Mouse (Mus musculus) forebrain, embryonic 12.5 days (tissue): ENCODE data around the gene Fam149b. TPM values are rescaled to one million over a fixed set of nuclear protein-coding genes. Genes with fewer than 3 reads are reported as not detected.

Experiments
- ATAC-seq: fragments of 200-750 bp; cut with Nextera tagmentation; 2 replicates; pipeline ENCODE4 v1.8.0; 2017; ENCODE audit warnings: moderate TSS enrichment; ENCODE audit not compliant: low FRiP score
- H3K27ac ChIP-seq: fragments of 300-500 bp; sonication (generic); 2 replicates; pipeline ENCODE4 v1.5.1; 2016; ENCODE audit warnings: mild to moderate bottlenecking
- H3K27me3 ChIP-seq: fragments of 300-500 bp; sonication (generic); 2 replicates; pipeline ENCODE4 v1.6.1; 2016; ENCODE audit warnings: mild to moderate bottlenecking
- H3K36me3 ChIP-seq: fragments of 300-500 bp; sonication (generic); replicated peaks from 2 replicates; pipeline ENCODE4 v1.6.1; 2016; ENCODE audit warnings: mild to moderate bottlenecking
- H3K4me1 ChIP-seq: fragments of 300-500 bp; sonication (generic); 2 replicates; pipeline ENCODE4 v1.6.1; 2016
- H3K4me2 ChIP-seq: fragments of 300-500 bp; sonication (generic); 2 replicates; pipeline ENCODE4 v1.6.1; 2016; ENCODE audit warnings: mild to moderate bottlenecking, moderate library complexity
- H3K4me3 ChIP-seq: fragments of 300-500 bp; sonication (generic); replicated peaks from 2 replicates; pipeline ENCODE4 v1.5.1; 2016; ENCODE audit warnings: mild to moderate bottlenecking
- H3K9ac ChIP-seq: fragments of 300-500 bp; sonication (generic); 2 replicates; pipeline ENCODE4 v1.6.1; 2016; ENCODE audit warnings: mild to moderate bottlenecking
- H3K9me3 ChIP-seq: fragments of 300-500 bp; sonication (generic); 2 replicates; pipeline ENCODE4 v1.6.1; 2016
- WGBS: fragments of 180-500 bp; shearing (Covaris S2); methylation state at CpG from one replicate; pipeline ENCODE4 v1.1.7; 2016; 5-methylcytosine and 5-hydroxymethylcytosine counted together
- polyA plus RNA-seq: library from polyadenylated mRNA; unstranded; fragments of >200 nt; fragmentation: Nextera tagmentation; extraction: Ambion mirVana; gene quantifications from 2 replicates; pipeline ENCODE4 v1.2.1, GENCODE M21; 2016

Gene Fam149b
- polyA plus RNA-seq, 1 experiment from 2014 or later, result 53.0 TPM

- no peak overlapping the region for H3K27ac ChIP-seq
- H3K9me3 ChIP-seq, result no peaks in the 10 kb centered on the region
- no peaks in the 10 kb centered on the region for H3K36me3 ChIP-seq
- H3K4me1 ChIP-seq, result peaks cover 11% of the 10 kb centered on the region
- no peak overlapping the region for H3K4me2 ChIP-seq
- H3K27me3 ChIP-seq, result no peaks in the 10 kb centered on the region
- H3K4me3 ChIP-seq, result no peak overlapping the region
- H3K9ac ChIP-seq, result no peak overlapping the region
- no peak for ATAC-seq
- 90% methylated on average over 9 of the region's 9 CpGs for WGBS
Observed at GRCm38 (mm10) chr14:20397220-20397619, 49.3 kb downstream of the Fam149b start.

- WGBS, result 51% methylated on average over 4 of the region's 4 CpGs
- no peaks in the 10 kb centered on the region for H3K36me3 ChIP-seq
- no peak for ATAC-seq
Observed at GRCm38 (mm10) chr14:20398864-20399263, 50.9 kb downstream of the Fam149b start.

GRCm38 (mm10) chr14:20400071-20400470 is 52.1 kb downstream of the Fam149b start:
- Histone ChIP-seq H3K27ac (no peak overlapping the region), H3K4me1 (no peaks in the 10 kb centered on the region), H3K9me3 (no peaks in the 10 kb centered on the region), H3K36me3 (no peaks in the 10 kb centered on the region), H3K4me3 (no peak overlapping the region), H3K27me3 (no peaks in the 10 kb centered on the region), H3K4me2 (no peak overlapping the region), H3K9ac (no peak overlapping the region)
- WGBS, result 71% methylated on average over 1 of the region's 1 CpGs
- ATAC-seq, result no peak

More at GRCm38 (mm10) chr14:20398864-20399263, 50.9 kb downstream of the Fam149b start:
- Histone ChIP-seq H3K4me3 (no peak overlapping the region), H3K27ac (no peak overlapping the region), H3K4me1 (peaks cover 5% of the 10 kb centered on the region), H3K27me3 (no peaks in the 10 kb centered on the region), H3K9me3 (no peaks in the 10 kb centered on the region), H3K9ac (no peak overlapping the region), H3K4me2 (no peak overlapping the region)

- H3K9ac ChIP-seq, result no peak overlapping the region
- no peak for ATAC-seq
- no peaks in the 10 kb centered on the region for H3K9me3 ChIP-seq
- no peaks in the 10 kb centered on the region for H3K27me3 ChIP-seq
- H3K4me3 ChIP-seq, result no peak overlapping the region
- no peaks in the 10 kb centered on the region for H3K36me3 ChIP-seq
- 83% methylated on average over 7 of the region's 7 CpGs for WGBS
- peaks cover 4% of the 10 kb centered on the region; the same call in 1 of the 2 replicates for H3K4me1 ChIP-seq
- H3K27ac ChIP-seq, result no peak overlapping the region
- H3K4me2 ChIP-seq, result no peak overlapping the region
Observed at GRCm38 (mm10) chr14:20422257-20422656, 74.3 kb downstream of the Fam149b start.

GRCm38 (mm10) chr14:20423046-20423445 is 75.1 kb downstream of the Fam149b start:
- no peak for ATAC-seq
- H3K4me2 ChIP-seq, result no peak overlapping the region
- 91% methylated on average over 6 of the region's 6 CpGs for WGBS

GRCm38 (mm10) chr14:20428593-20428992 is 80.6 kb downstream of the Fam149b start:
- H3K27me3 ChIP-seq, result no peaks in the 10 kb centered on the region
- ATAC-seq, result no peak
- H3K27ac ChIP-seq, result no peak overlapping the region
- H3K4me2 ChIP-seq, result no peak overlapping the region
- WGBS, result 43% methylated on average over 1 of the region's 1 CpGs
- no peaks in the 10 kb centered on the region for H3K36me3 ChIP-seq
- no peak overlapping the region for H3K4me3 ChIP-seq
- peaks cover 4% of the 10 kb centered on the region; the same call in 1 of the 2 replicates for H3K4me1 ChIP-seq
- no peaks in the 10 kb centered on the region for H3K9me3 ChIP-seq
- H3K9ac ChIP-seq, result no peak overlapping the region

More at GRCm38 (mm10) chr14:20423046-20423445, 75.1 kb downstream of the Fam149b start:
- Histone ChIP-seq H3K4me3 (no peak overlapping the region), H3K27me3 (no peaks in the 10 kb centered on the region), H3K27ac (no peak overlapping the region), H3K36me3 (no peaks in the 10 kb centered on the region), H3K9me3 (no peaks in the 10 kb centered on the region), H3K4me1 (peaks cover 4% of the 10 kb centered on the region; the same call in 1 of the 2 replicates), H3K9ac (no peak overlapping the region)

GRCm38 (mm10) chr14:20429833-20430232 is 81.9 kb downstream of the Fam149b start:
- no peak overlapping the region for H3K4me3 ChIP-seq
- H3K9me3 ChIP-seq, result no peaks in the 10 kb centered on the region
- WGBS, result 70% methylated on average over 1 of the region's 1 CpGs
- no peak overlapping the region for H3K27ac ChIP-seq
- no peak for ATAC-seq
- H3K9ac ChIP-seq, result no peak overlapping the region
- H3K27me3 ChIP-seq, result no peaks in the 10 kb centered on the region
- H3K36me3 ChIP-seq, result no peaks in the 10 kb centered on the region
- peaks cover 4% of the 10 kb centered on the region; the same call in 1 of the 2 replicates for H3K4me1 ChIP-seq
- H3K4me2 ChIP-seq, result no peak overlapping the region

- Histone ChIP-seq H3K27ac (no peak overlapping the region), H3K9me3 (no peaks in the 10 kb centered on the region), H3K27me3 (no peaks in the 10 kb centered on the region)
Observed at GRCm38 (mm10) chr14:20431726-20432125, 83.8 kb downstream of the Fam149b start.

GRCm38 (mm10) chr14:20432420-20432819 is 84.5 kb downstream of the Fam149b start:
- Histone ChIP-seq H3K4me3 (no peak overlapping the region), H3K27ac (no peak overlapping the region), H3K4me1 (no peaks in the 10 kb centered on the region), H3K9me3 (no peaks in the 10 kb centered on the region), H3K36me3 (no peaks in the 10 kb centered on the region), H3K4me2 (no peak overlapping the region), H3K9ac (no peak overlapping the region), H3K27me3 (no peaks in the 10 kb centered on the region)
- 87% methylated on average over 4 of the region's 4 CpGs for WGBS
- no peak for ATAC-seq

More at GRCm38 (mm10) chr14:20431726-20432125, 83.8 kb downstream of the Fam149b start:
- ATAC-seq, result no peak
- 82% methylated on average over 6 of the region's 6 CpGs for WGBS
- Histone ChIP-seq H3K4me1 (no peaks in the 10 kb centered on the region), H3K9ac (no peak overlapping the region), H3K36me3 (no peaks in the 10 kb centered on the region), H3K4me2 (no peak overlapping the region), H3K4me3 (no peak overlapping the region)

Other genes with a start within 250 kb of the Fam149b start
- gene Saysd1, start 209.6 kb upstream of the Fam149b start, polyA plus RNA-seq, result 10.5 and 11.0 TPM in 2 replicates
- gene Kcnk5, start 166.4 kb upstream of the Fam149b start, polyA plus RNA-seq, result 12.5 and 13.8 TPM in 2 replicates
- gene Kcnk16, start 79.0 kb upstream of the Fam149b start, polyA plus RNA-seq, result not detected in 2 replicates
- gene Nudt13, start 53.5 kb upstream of the Fam149b start, polyA plus RNA-seq, result 13.2 and 16.0 TPM in 2 replicates
- 63.6 and 64.0 TPM in 2 replicates for gene Ecd, start within 50 bp of the Fam149b start, polyA plus RNA-seq
- 288 and 299 TPM in 2 replicates for gene Dnajc9, start 40.7 kb downstream of the Fam149b start, polyA plus RNA-seq
- gene Mrps16, start 45.5 kb downstream of the Fam149b start, polyA plus RNA-seq, result 59.8 and 60.2 TPM in 2 replicates
- gene Cfap70, start 104.1 kb downstream of the Fam149b start, polyA plus RNA-seq, result 0.44 and 0.82 TPM in 2 replicates
- 10.0 and 13.0 TPM in 2 replicates for gene Anxa7, start 132.0 kb downstream of the Fam149b start, polyA plus RNA-seq
- gene Mss51, start 148.7 kb downstream of the Fam149b start, polyA plus RNA-seq, result 1.3 and 1.4 TPM in 2 replicates
- gene Ppp3cb, start 198.4 kb downstream of the Fam149b start, polyA plus RNA-seq, result 72.0 and 79.5 TPM in 2 replicates